Mouse (Mus musculus): Measurements from ENCODE around the gene Ezh2. TPM values are rescaled to one million over a fixed set of nuclear protein-coding genes. Genes with fewer than 3 reads are reported as not detected.

The Ezh2 gene
- polyA plus RNA-seq (2015; fragmentation: Nextera tagmentation; extraction: Ambion mirVana): 17.9 and 28.6 TPM in 2 replicates

GRCm38 (mm10) chr6:47594926-47595623, at the start of gene Ezh2:
Gene Ezh2 (minus strand): TSS chr6:47595341.

Other genes starting within 250 kb of the Ezh2 start
- 92.2 and 110 TPM in 2 replicates for gene Cul1, start 141.9 kb downstream of the Ezh2 start, polyA plus RNA-seq (2015; fragmentation: Nextera tagmentation; extraction: Ambion mirVana)
- 86.0 and 98.5 TPM in 2 replicates for gene Pdia4, start 218.1 kb upstream of the Ezh2 start, polyA plus RNA-seq (2015; fragmentation: Nextera tagmentation; extraction: Ambion mirVana)
- 0.44 and 0.64 TPM in 2 replicates for gene Zfp786, start 235.5 kb upstream of the Ezh2 start, polyA plus RNA-seq (2015; fragmentation: Nextera tagmentation; extraction: Ambion mirVana)
- 3.3 and 4.0 TPM in 2 replicates for gene Zfp398, start 240.3 kb upstream of the Ezh2 start, polyA plus RNA-seq (2015; fragmentation: Nextera tagmentation; extraction: Ambion mirVana)

All from urinary bladder, postnatal 0 days (tissue).